Mouse (Mus musculus): ENCODE measurements around the gene Efcab10. TPM values are rescaled to one million over a fixed set of nuclear protein-coding genes. Genes with fewer than 3 reads are reported as not detected.

Efcab10 gene
- polyA plus RNA-seq, 1 experiment from 2014 or later: 0.96 TPM

GRCm38 (mm10) chr12:33359878-33360482 is 34.7 kb upstream of the Efcab10 start:
- H3K27ac ChIP-seq: no peak overlapping the region
- 91% methylated on average over 5 of the region's 5 CpGs for WGBS
- DNase-seq (ENCODE audit: low spot score): no peak
- H3K4me2 ChIP-seq (ENCODE audit: low read length): no peak overlapping the region
- no peak for ATAC-seq (replicated peaks; ENCODE audit: low FRiP score, low read depth)
- H3K27me3 ChIP-seq (ENCODE audit: insufficient read depth, low read length): no peaks in the 10 kb centered on the region
- H3K9ac ChIP-seq (ENCODE audit: low read depth, low read length): no peak overlapping the region
- TF ChIP-seq CTCF (IDR thresholded peaks at IDR 0.05; ENCODE audit: low read depth): no peak
- H3K4me3 ChIP-seq (replicated peaks; ENCODE audit: low read depth, low read length): no peak overlapping the region
- H3K36me3 ChIP-seq (ENCODE audit: insufficient read depth, low read length): 0 out of 2 replicates have a peak, but pooled peaks cover 7% of the 10 kb centered on the region
- H3K9me3 ChIP-seq (replicated peaks; ENCODE audit: low read length): no peaks in the 10 kb centered on the region
- H3K4me1 ChIP-seq (replicated peaks; ENCODE audit: insufficient read depth, low read length): no peaks in the 10 kb centered on the region

- H3K36me3 ChIP-seq (ENCODE audit: insufficient read depth, low read length): 0 out of 2 replicates have a peak, but pooled peaks cover 7% of the 10 kb centered on the region
- DNase-seq (ENCODE audit: low spot score): no peak
- H3K9ac ChIP-seq (ENCODE audit: low read depth, low read length): no peak overlapping the region
- no peaks in the 10 kb centered on the region for H3K4me1 ChIP-seq (replicated peaks; ENCODE audit: insufficient read depth, low read length)
- no peak overlapping the region for H3K27ac ChIP-seq
- no peaks in the 10 kb centered on the region for H3K9me3 ChIP-seq (replicated peaks; ENCODE audit: low read length)
- no peak for ATAC-seq (replicated peaks; ENCODE audit: low FRiP score, low read depth)
- H3K4me3 ChIP-seq (replicated peaks; ENCODE audit: low read depth, low read length): no peak overlapping the region
- H3K4me2 ChIP-seq (ENCODE audit: low read length): no peak overlapping the region
- H3K27me3 ChIP-seq (ENCODE audit: insufficient read depth, low read length): no peaks in the 10 kb centered on the region
- TF ChIP-seq CTCF (IDR thresholded peaks at IDR 0.05; ENCODE audit: low read depth): no peak
- 60% methylated on average over 6 of the region's 6 CpGs for WGBS
Measured at GRCm38 (mm10) chr12:33360729-33361128, 33.9 kb upstream of the Efcab10 start.

GRCm38 (mm10) chr12:33364511-33364910 is 30.1 kb upstream of the Efcab10 start:
- 63% methylated on average over 8 of the region's 8 CpGs for WGBS
- no peak for ATAC-seq (replicated peaks; ENCODE audit: low FRiP score, low read depth)

GRCm38 (mm10) chr12:33365133-33365532 is 29.5 kb upstream of the Efcab10 start:
- H3K27me3 ChIP-seq (ENCODE audit: insufficient read depth, low read length): no peaks in the 10 kb centered on the region
- no peak for ATAC-seq (replicated peaks; ENCODE audit: low FRiP score, low read depth)
- H3K27ac ChIP-seq: no peak overlapping the region
- 0 out of 2 replicates have a peak, but pooled peaks cover 6% of the 10 kb centered on the region for H3K36me3 ChIP-seq (ENCODE audit: insufficient read depth, low read length)
- DNase-seq (ENCODE audit: low spot score): no peak
- TF ChIP-seq CTCF (IDR thresholded peaks at IDR 0.05; ENCODE audit: low read depth): no peak
- H3K4me3 ChIP-seq (replicated peaks; ENCODE audit: low read depth, low read length): no peak overlapping the region
- H3K4me2 ChIP-seq (ENCODE audit: low read length): no peak overlapping the region
- no peak overlapping the region for H3K9ac ChIP-seq (ENCODE audit: low read depth, low read length)
- H3K9me3 ChIP-seq (replicated peaks; ENCODE audit: low read length): no peaks in the 10 kb centered on the region
- WGBS: 85% methylated on average over 8 of the region's 8 CpGs
- no peaks in the 10 kb centered on the region for H3K4me1 ChIP-seq (replicated peaks; ENCODE audit: insufficient read depth, low read length)

More at GRCm38 (mm10) chr12:33364511-33364910, 30.1 kb upstream of the Efcab10 start:
- no peak for TF ChIP-seq CTCF (IDR thresholded peaks at IDR 0.05; ENCODE audit: low read depth)
- Histone ChIP-seq H3K4me1 (replicated peaks; ENCODE audit: insufficient read depth, low read length) (no peaks in the 10 kb centered on the region), H3K4me3 (replicated peaks; ENCODE audit: low read depth, low read length) (no peak overlapping the region), H3K27me3 (ENCODE audit: insufficient read depth, low read length) (no peaks in the 10 kb centered on the region), H3K36me3 (ENCODE audit: insufficient read depth, low read length) (0 out of 2 replicates have a peak, but pooled peaks cover 8% of the 10 kb centered on the region), H3K4me2 (ENCODE audit: low read length) (no peak overlapping the region), H3K27ac (no peak overlapping the region), H3K9me3 (replicated peaks; ENCODE audit: low read length) (no peaks in the 10 kb centered on the region), H3K9ac (ENCODE audit: low read depth, low read length) (no peak overlapping the region)
- peak; percentile 27 for DNase-seq (ENCODE audit: low spot score)

GRCm38 (mm10) chr12:33369555-33369954 is 25.1 kb upstream of the Efcab10 start:
- no peak for TF ChIP-seq CTCF (IDR thresholded peaks at IDR 0.05; ENCODE audit: low read depth)
- DNase-seq (ENCODE audit: low spot score): no peak
- Histone ChIP-seq H3K9me3 (replicated peaks; ENCODE audit: low read length) (no peaks in the 10 kb centered on the region), H3K27ac (no peak overlapping the region), H3K9ac (ENCODE audit: low read depth, low read length) (no peak overlapping the region), H3K4me2 (ENCODE audit: low read length) (no peak overlapping the region), H3K27me3 (ENCODE audit: insufficient read depth, low read length) (no peaks in the 10 kb centered on the region), H3K4me3 (replicated peaks; ENCODE audit: low read depth, low read length) (no peak overlapping the region), H3K36me3 (ENCODE audit: insufficient read depth, low read length) (0 out of 2 replicates have a peak, but pooled peaks cover 6% of the 10 kb centered on the region), H3K4me1 (replicated peaks; ENCODE audit: insufficient read depth, low read length) (no peaks in the 10 kb centered on the region)
- 89% methylated on average over 3 of the region's 3 CpGs for WGBS
- no peak for ATAC-seq (replicated peaks; ENCODE audit: low FRiP score, low read depth)

- peak; percentile 90 for TF ChIP-seq CTCF (IDR thresholded peaks at IDR 0.05; ENCODE audit: low read depth)
- Histone ChIP-seq H3K4me3 (replicated peaks; ENCODE audit: low read depth, low read length) (0 out of 2 replicates have a peak overlapping the region, but pooled peaks have one; percentile 6), H3K9ac (ENCODE audit: low read depth, low read length) (no peak overlapping the region), H3K27me3 (ENCODE audit: insufficient read depth, low read length) (no peaks in the 10 kb centered on the region), H3K36me3 (ENCODE audit: insufficient read depth, low read length) (no peaks in the 10 kb centered on the region), H3K27ac (no peak overlapping the region), H3K4me2 (ENCODE audit: low read length) (peak overlapping the region; percentile 45), H3K9me3 (replicated peaks; ENCODE audit: low read length) (no peaks in the 10 kb centered on the region), H3K4me1 (replicated peaks; ENCODE audit: insufficient read depth, low read length) (no peaks in the 10 kb centered on the region)
- peak; percentile 92 for DNase-seq (ENCODE audit: low spot score)
- peak; percentile 94 for ATAC-seq (replicated peaks; ENCODE audit: low FRiP score, low read depth)
- 17% methylated on average over 22 of the region's 22 CpGs for WGBS
Measured at GRCm38 (mm10) chr12:33379624-33380445, 14.8 kb upstream of the Efcab10 start.
